Mouse (Mus musculus) stomach, postnatal 0 days (tissue): Measurements from ENCODE around the gene Dnttip1.

Experiments
- CTCF ChIP-seq: IDR thresholded peaks from 2 replicates; pipeline ENCODE4 v1.5.1; 2016; ENCODE audit warnings: antibody characterized with exemption, low read depth, mild to moderate bottlenecking, moderate library complexity
- EP300 ChIP-seq: optimal IDR thresholded peaks from 2 replicates; pipeline ENCODE3; 2016; ENCODE audit warnings: antibody characterized with exemption

DNA sequence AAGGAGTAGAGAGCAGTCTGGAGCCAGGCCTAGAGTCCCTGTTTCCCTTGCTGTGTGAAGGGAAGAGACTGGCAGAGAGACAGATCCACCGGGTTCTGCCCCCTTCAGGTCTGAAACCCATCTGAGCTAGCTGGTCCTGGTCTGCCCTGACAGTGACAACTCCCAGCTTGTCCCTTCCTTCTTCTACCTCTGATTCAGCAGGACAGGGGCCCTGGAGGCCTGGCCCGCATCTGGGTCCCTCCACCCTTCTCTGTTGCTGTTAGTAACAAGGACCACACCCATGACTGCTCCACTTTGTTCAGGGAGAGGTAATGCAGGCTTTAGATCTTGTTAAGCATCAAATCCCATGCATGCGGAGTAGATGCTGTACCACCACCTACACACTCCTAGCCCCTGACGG is 42.6 kb downstream of the Dnttip1 start:
- no peak for TF ChIP-seq CTCF
- no peak for TF ChIP-seq EP300
